Mouse (Mus musculus) heart, adult 11 months (tissue): Measurements from ENCODE around the gene Gm49354.
A peak's percentile ranks its signal among the peaks of the same experiment; 100 is the strongest.
"Not testable (repeated sequence)": the region's sequence is repeated elsewhere in the genome, so short reads cannot be mapped to it uniquely, and the experiment has no call there.

Experiments
- DNase-seq: peaks from one replicate; pipeline ENCODE4 v3.0.0; 2022

Gm49354 gene

GRCm38 (mm10) chr13:59782145-59782544 is at the start of gene Gm49354:
Gm49354 (minus strand) TSS chr13:59782245.
- DNase-seq: no peak

GRCm38 (mm10) chr13:59825966-59826365 is 43.9 kb upstream of the Gm49354 start:
- peak; percentile 51 for DNase-seq

GRCm38 (mm10) chr13:59822507-59823462 is 40.7 kb upstream of the Gm49354 start, which contains the start of gene Tut7:
Tut7 (minus strand) TSS chr13:59823147.
- peak; percentile 100 for DNase-seq

GRCm38 (mm10) chr13:59820836-59821235 is 38.8 kb upstream of the Gm49354 start:
- peak; percentile 79 for DNase-seq

GRCm38 (mm10) chr13:59820114-59820513 is 38.1 kb upstream of the Gm49354 start:
- peak; percentile 96 for DNase-seq

- no peak for DNase-seq
These were observed 35.3 kb upstream of the Gm49354 start for GRCm38 (mm10) chr13:59817352-59817751.

GRCm38 (mm10) chr13:59814109-59814591 is 32.1 kb upstream of the Gm49354 start:
- peak; percentile 45 for DNase-seq

GRCm38 (mm10) chr13:59811581-59811980 is 29.5 kb upstream of the Gm49354 start:
- peak; percentile 63 for DNase-seq

- no peak for DNase-seq
These were observed 19.0 kb upstream of the Gm49354 start for GRCm38 (mm10) chr13:59801000-59801399.

- DNase-seq: no peak
These were observed 18.0 kb upstream of the Gm49354 start for GRCm38 (mm10) chr13:59800077-59800476.

GRCm38 (mm10) chr13:59798306-59798705 is 16.3 kb upstream of the Gm49354 start:
- no peak for DNase-seq

GRCm38 (mm10) chr13:59796466-59796848 is 14.4 kb upstream of the Gm49354 start:
- no peak for DNase-seq

- DNase-seq: no peak
These were observed 13.9 kb upstream of the Gm49354 start for GRCm38 (mm10) chr13:59795807-59796465.

- no peak for DNase-seq
These were observed 12.7 kb upstream of the Gm49354 start for GRCm38 (mm10) chr13:59794786-59795185.

- DNase-seq: not testable (repeated sequence)
These were observed 2.2 kb downstream of the Gm49354 start for GRCm38 (mm10) chr13:59779744-59780264.

GRCm38 (mm10) chr13:59779213-59779612 is 2.8 kb downstream of the Gm49354 start:
- DNase-seq: no peak

GRCm38 (mm10) chr13:59775168-59775567 is 6.9 kb downstream of the Gm49354 start:
- DNase-seq: no peak

GRCm38 (mm10) chr13:59771257-59771656 is 10.8 kb downstream of the Gm49354 start:
- DNase-seq: peak; percentile 98

GRCm38 (mm10) chr13:59770847-59771246 is 11.2 kb downstream of the Gm49354 start:
- DNase-seq: no peak

- peak; percentile 99 for DNase-seq
These were observed 11.9 kb downstream of the Gm49354 start for GRCm38 (mm10) chr13:59770164-59770562.

GRCm38 (mm10) chr13:59769296-59770163 is 12.5 kb downstream of the Gm49354 start, which contains the start of gene Isca1:
Isca1 (minus strand) TSS chr13:59769810.
- peak; percentile 100 for DNase-seq

GRCm38 (mm10) chr13:59768531-59768930 is 13.5 kb downstream of the Gm49354 start:
- DNase-seq: no peak
